Mouse (Mus musculus) lung, adult 2 months (tissue): ENCODE measurements around the gene Hmcn1.

Experiments used
- CTCF ChIP-seq: fragments of 200-500 bp; IDR thresholded peaks from 2 replicates; pipeline ENCODE4 v1.5.1; 2011; ENCODE audit warnings: mild to moderate bottlenecking, low read length, control low read depth; ENCODE audit not compliant: insufficient read depth
- POLR2A ChIP-seq: fragments of 200-500 bp; IDR thresholded peaks from 2 replicates; pipeline ENCODE4 v1.6.1; 2011; ENCODE audit warnings: low read depth, mild to moderate bottlenecking, control low read depth, low read length, borderline replicate concordance; ENCODE audit errors: extremely low read depth

- TF ChIP-seq CTCF (no peak), POLR2A (no peak)
Measured at GRCm38 (mm10) chr1:150587410-150587809, 405.8 kb downstream of the Hmcn1 start.
